Mouse (Mus musculus) frontal cortex, adult 2 months (tissue): Measurements from ENCODE around the gene Hist1h2bg. TPM values are rescaled to one million over a fixed set of nuclear protein-coding genes. Genes with fewer than 3 reads are reported as not detected.
"Not testable (repeated sequence)": the region's sequence is repeated elsewhere in the genome, so short reads cannot be mapped to it uniquely, and the experiment has no call there.

Experiments used
- DNase-seq, 2 experiments: peaks; one replicate each; pipeline ENCODE4 v3.0.0; 2022; ENCODE audit warnings: low spot score in 1 of 2; ENCODE audit errors: extremely low spot score in 1 of 2
- polyA plus RNA-seq: library from polyadenylated mRNA; depleted of rRNA; stranded (reverse); fragments of >200 nt; gene quantifications from 2 replicates; pipeline ENCODE4 v1.2.3, GENCODE M21; 2012

Gene Hist1h2bg
- polyA plus RNA-seq, 1 experiment, result 9.7 TPM

DNA sequence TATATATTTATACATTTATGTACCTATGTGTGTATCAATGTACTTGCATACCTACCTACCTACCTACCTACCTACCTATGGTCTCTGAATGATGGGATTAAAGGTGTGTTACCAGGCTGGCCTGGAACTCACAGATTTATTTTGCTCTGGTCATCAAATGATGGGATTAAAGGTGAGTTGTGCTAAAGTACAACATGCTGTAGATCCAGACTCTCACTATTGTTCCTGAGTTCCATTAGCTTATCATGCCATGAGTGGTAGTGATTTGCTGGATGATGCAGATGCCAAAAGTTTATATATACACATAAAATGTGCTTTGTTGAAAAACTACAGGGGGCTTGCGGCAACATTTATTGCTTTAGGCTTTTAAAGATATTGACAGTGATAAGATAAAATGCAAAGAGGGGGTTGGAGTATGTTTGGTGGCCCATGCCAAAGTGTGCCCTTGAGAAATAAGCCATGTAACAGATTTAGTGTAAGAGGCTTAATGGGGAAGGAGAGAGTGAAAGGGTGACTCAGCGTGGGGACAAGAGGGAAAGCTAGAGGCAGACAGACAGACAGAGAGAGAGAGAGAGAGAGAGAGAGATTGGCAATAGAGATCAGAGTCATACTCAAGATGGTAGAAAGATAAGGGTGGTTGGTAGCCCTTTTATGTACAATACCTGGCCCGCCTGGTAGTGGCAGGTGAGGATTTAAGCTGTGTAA lies 34.0 kb upstream of the Hist1h2bg start:
- DNase-seq, result no peak

- no peak for DNase-seq
These were observed 32.9 kb upstream of the Hist1h2bg start for GRCm38 (mm10) chr13:23538249-23538648.

- DNase-seq, result not testable (repeated sequence)
These were observed 31.4 kb upstream of the Hist1h2bg start for GRCm38 (mm10) chr13:23539821-23540220.

- no peak for DNase-seq
These were observed 29.7 kb upstream of the Hist1h2bg start for GRCm38 (mm10) chr13:23541497-23541896.

DNA sequence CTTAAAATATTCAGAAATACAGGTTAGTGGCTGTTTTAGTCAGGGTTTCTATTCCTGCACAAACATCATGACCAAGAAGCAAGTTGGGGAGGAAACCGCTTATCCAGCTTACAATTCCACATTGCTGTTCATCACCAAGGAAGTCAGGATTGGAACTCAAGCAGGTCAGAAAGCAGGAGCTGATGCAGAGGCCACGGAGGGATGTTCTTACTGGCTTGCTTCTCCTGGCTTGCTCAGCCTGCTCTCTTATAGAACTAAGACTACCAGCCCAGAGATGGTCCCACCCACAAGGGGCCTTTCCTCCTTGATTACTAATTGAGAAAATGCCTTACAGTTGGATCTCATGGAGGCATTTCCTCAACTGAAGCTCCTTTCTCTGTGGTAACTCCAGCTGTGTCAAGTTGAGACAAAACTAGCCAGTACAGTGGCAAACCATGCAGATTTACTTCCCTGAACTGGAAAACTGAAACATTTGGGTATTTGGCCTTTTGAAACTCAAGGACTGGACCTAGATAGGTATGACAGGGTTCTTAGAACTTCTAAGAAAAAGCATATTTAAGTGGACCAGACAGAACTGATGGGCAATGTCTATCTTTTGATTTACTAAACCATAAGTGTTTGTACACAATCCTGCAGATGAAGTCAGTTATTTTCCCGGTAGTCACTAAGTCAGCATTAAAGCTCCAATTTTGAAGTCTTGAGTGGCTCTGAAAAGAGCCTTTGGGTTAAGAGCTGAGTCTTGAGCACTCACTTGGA lies 28.8 kb upstream of the Hist1h2bg start:
- not testable (repeated sequence) for DNase-seq

GRCm38 (mm10) chr13:23542999-23543607 lies 28.1 kb upstream of the Hist1h2bg start, which contains the start of gene Hist1h2bh:
Gene Hist1h2bh, minus strand, starts transcription at chr13:23543392.
- DNase-seq, result peak; percentile 87 to 90

- DNase-seq, result peak; percentile 81 to 96
These were observed 27.0 kb upstream of the Hist1h2bg start, which contains the start of gene Hist1h3f for GRCm38 (mm10) chr13:23543965-23544786. Gene Hist1h3f, plus strand, starts transcription at chr13:23544052.

- not testable (repeated sequence) for DNase-seq
These were observed 26.4 kb upstream of the Hist1h2bg start for GRCm38 (mm10) chr13:23544787-23545120.

GRCm38 (mm10) chr13:23546694-23547093 lies 24.5 kb upstream of the Hist1h2bg start:
- DNase-seq, result no peak

DNA sequence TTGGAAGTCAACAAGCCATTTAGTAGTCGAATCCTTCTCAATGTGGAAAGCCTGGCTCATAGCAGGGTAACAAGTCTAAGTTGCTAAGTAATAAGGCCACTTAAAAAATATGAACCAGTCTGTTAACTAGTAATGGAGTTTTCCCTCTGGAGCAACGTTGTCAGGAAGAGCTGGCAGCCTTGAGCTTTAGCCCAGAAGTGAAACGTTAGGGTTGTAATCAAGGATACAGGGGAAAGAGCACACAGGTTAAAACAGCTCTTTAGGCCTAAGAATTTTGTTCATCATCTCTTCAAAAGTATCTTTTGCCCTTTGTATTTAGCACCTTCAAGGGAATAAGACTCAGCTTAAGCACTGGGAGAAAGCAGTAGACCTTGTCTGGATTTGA lies 20.4 kb upstream of the Hist1h2bg start:
- DNase-seq, result no peak

DNA sequence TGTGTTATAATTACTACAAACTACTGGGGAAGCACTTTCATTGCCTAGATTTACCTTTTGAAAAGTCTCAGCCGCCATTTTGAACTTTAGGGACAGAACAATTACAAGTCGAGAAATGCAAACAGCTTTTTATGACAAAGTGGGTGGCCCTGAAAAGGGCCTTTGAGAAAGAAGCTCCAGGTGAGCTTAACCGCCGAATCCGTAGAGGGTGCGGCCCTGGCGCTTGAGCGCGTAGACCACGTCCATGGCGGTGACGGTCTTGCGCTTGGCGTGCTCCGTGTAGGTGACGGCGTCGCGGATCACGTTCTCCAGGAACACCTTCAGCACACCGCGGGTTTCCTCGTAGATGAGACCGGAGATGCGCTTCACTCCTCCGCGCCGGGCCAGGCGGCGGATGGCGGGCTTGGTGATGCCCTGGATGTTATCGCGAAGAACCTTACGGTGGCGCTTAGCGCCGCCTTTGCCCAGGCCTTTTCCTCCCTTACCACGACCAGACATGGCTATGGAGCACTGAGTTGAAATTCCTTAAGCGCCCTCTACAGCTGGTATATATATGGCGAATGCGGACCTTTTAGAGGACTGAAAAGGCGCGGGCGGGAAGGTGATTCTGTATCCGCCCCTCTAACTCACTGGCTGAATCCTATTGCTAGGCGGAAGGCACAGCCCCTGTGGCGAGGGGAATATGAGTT lies 19.9 kb upstream of the Hist1h2bg start, which contains the start of gene Hist1h4f:
Gene Hist1h4f (minus strand): TSS at position 503 of the 689 bp plus-strand sequence.
- peak; percentile 93 to 96 for DNase-seq

- no peak for DNase-seq
These were observed 19.0 kb upstream of the Hist1h2bg start for GRCm38 (mm10) chr13:23551931-23552914.

GRCm38 (mm10) chr13:23552962-23553361 lies 18.2 kb upstream of the Hist1h2bg start, which contains the start of gene Hist1h1d:
Gene Hist1h1d, plus strand, starts transcription at chr13:23553262.
- DNase-seq, result no peak

DNA sequence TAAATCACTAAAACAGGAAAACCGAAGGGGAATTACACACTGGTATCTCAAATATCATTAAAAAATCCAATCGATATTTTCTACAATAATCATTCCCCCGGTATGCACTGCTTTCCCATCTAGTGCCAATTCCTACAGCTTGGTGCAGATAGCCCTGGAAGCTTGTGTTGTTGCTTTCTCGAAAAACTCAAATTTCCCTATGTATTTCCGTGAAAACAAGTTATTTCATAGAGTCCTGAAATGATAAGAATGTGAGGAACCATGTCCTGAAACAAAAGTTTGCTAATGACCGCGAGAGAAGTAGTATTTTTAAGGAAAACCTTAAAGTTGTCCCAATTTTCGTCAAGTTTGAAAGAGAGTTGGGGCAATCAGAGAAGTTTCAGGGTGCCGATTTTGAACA lies 16.8 kb upstream of the Hist1h2bg start:
- no peak for DNase-seq

DNA sequence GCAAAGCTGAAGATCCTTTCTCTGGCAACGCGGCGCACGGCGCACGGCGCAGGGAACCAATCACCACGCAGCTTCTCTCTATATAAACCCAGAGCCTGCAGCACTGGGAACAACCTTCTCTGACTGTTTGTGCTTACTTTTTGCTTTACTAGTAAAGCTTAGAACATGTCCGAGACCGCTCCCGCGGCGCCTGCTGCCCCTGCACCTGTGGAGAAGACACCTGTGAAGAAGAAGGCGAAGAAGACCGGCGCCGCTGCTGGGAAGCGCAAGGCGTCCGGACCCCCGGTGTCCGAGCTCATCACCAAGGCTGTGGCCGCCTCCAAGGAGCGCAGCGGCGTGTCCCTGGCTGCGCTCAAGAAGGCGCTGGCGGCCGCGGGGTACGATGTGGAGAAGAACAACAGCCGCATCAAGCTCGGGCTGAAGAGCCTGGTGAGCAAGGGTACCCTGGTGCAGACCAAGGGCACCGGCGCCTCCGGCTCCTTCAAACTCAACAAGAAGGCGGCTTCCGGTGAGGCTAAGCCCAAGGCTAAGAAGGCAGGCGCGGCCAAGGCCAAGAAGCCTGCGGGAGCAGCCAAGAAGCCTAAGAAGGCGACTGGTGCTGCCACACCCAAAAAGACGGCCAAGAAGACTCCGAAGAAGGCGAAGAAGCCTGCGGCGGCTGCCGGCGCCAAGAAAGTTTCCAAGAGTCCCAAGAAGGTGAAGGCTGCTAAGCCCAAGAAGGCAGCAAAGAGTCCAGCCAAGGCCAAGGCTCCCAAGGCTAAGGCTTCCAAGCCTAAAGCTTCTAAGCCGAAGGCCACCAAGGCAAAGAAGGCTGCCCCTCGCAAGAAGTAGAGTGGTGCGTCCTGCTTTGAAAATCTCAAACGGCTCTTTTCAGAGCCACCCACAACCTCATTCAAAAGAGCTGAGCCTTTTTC lies 16.0 kb upstream of the Hist1h2bg start:
- peak; percentile 69 to 88 for DNase-seq

DNA sequence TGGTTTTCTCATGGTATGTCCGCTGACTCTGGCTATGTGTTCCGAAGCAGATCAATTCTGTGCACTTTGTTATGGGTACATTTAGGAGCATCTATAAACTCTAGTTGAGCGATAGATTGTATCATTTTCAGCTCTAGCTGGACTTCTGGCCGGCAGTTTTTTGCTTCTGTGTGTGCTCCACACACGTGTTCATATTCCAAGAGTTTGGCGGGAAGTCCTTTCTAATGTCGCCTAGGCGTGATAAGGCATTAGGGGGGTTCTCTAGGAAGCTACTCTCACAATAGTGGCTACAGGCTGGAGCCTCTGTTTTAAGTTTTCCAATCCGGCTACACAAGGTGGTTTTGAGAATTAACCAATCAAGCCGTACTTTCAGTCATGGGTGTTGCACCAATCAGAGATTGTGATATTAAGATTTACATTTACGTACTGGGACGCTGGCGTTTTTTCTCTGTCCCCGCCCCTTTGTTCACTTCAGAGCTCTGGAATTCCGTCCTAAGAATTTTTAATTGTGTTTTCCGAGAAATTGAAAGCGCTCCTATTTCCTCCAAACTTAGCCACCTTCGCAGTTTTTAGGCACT lies 15.3 kb upstream of the Hist1h2bg start:
- peak; percentile 82 to 90 for DNase-seq

DNA sequence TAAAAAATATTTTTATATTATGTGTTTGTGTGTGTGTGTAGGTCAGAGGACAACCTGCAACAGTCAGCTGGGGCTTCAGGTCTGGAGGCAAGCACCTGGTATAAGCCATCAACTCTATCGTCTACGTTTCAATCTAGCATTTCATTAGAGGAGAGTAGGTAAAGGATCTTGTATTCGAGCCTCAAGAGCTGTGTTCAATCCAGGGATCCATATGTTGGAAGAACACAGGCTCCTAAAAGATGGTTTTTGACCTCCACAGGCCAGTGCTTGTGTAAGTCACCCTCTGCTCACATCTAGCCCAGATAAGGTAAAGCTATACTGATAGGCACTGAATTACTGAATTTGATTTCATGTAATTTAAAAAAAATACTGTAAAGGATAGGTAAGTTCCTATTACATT lies 14.3 kb upstream of the Hist1h2bg start:
- DNase-seq, result no peak
